Mouse (Mus musculus) cerebellum, adult 2 months (tissue): ENCODE data around the gene Hivep3. TPM values are rescaled to one million over a fixed set of nuclear protein-coding genes. Genes with fewer than 3 reads are reported as not detected.
A peak's percentile ranks its signal among the peaks of the same experiment; 100 is the strongest.

ENCODE experiments used
- DNase-seq, 2 experiments: peaks; one replicate each; pipeline ENCODE4 v3.0.0; 2021
- H3K27ac ChIP-seq: fragments of 200-500 bp; 2 replicates; pipeline ENCODE4 v1.5.1; 2012; ENCODE audit warnings: low read length, control low read depth, inconsistent platforms; ENCODE audit not compliant: insufficient read depth
- H3K27me3 ChIP-seq: fragments of 200-500 bp; 2 replicates; pipeline ENCODE4 v1.6.1; 2012; ENCODE audit warnings: inconsistent platforms, mild to moderate bottlenecking, low read length, moderate library complexity; ENCODE audit not compliant: control insufficient read depth, insufficient read depth
- H3K4me1 ChIP-seq: fragments of 200-500 bp; 2 replicates; pipeline ENCODE4 v1.6.1; 2011; ENCODE audit warnings: low read length; ENCODE audit not compliant: control insufficient read depth, insufficient read depth
- H3K4me3 ChIP-seq: fragments of 200-500 bp; replicated peaks from 2 replicates; pipeline ENCODE3; 2011; ENCODE audit warnings: mild to moderate bottlenecking, low read depth, low read length, control low read depth; ENCODE audit not compliant: insufficient read depth
- CTCF ChIP-seq: fragments of 200-500 bp; IDR thresholded peaks from 2 replicates; pipeline ENCODE4 v1.5.1; 2011; ENCODE audit warnings: low read depth, mild to moderate bottlenecking, control low read depth, low read length, moderate library complexity, borderline replicate concordance; ENCODE audit not compliant: insufficient read depth
- POLR2A ChIP-seq: fragments of 200-500 bp; IDR thresholded peaks from 2 replicates; pipeline ENCODE4 v1.6.1; 2011; ENCODE audit warnings: low read length, control low read depth, borderline replicate concordance; ENCODE audit not compliant: insufficient read depth
- WGBS: fragments of 180-500 bp; shearing (Covaris S2); methylation state at CpG from one replicate; pipeline ENCODE4 v1.1.7; 2018; 5-methylcytosine and 5-hydroxymethylcytosine counted together
- polyA plus RNA-seq: library from polyadenylated mRNA; depleted of rRNA; stranded (reverse); fragments of >200 nt; gene quantifications from 2 replicates; pipeline ENCODE4 v1.2.3, GENCODE M21; 2012

The Hivep3 gene
- polyA plus RNA-seq, 1 experiment: 36.8 TPM

DNA sequence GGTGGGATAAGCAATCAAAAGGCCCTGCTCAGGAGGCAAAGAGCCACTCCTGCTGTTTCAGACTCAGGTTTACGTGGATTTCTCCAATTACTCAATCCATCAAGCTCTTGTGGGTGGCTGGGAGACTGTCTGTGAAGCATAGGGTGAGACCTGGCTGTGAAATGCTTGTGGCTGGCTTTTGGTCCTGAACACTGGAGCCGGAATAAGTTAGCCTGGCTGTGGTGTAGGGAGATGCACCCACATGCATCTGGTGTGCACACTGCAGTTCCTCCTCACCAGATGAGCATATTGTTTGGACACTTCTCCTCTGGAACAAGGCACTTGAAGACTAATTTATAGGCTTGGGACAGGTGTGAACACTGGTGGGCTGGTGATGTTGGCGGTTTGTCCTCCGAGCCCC, 170.7 kb downstream of the Hivep3 start:
- peaks cover 15% of the 10 kb centered on the region for H3K4me1 ChIP-seq
- DNase-seq: no peak
- no peaks in the 10 kb centered on the region for H3K27me3 ChIP-seq
- no peak for TF ChIP-seq CTCF
- TF ChIP-seq POLR2A: no peak
- 96% methylated on average over 4 of the region's 4 CpGs for WGBS
- no peak overlapping the region for H3K27ac ChIP-seq
- H3K4me3 ChIP-seq: no peak overlapping the region

GRCm38 (mm10) chr4:119907106-119907505, 173.5 kb downstream of the Hivep3 start:
- TF ChIP-seq POLR2A (no peak), CTCF (no peak)
- Histone ChIP-seq H3K27ac (no peak overlapping the region), H3K4me3 (no peak overlapping the region), H3K27me3 (no peaks in the 10 kb centered on the region), H3K4me1 (peaks cover 20% of the 10 kb centered on the region)
- 92% methylated on average over 4 of the region's 4 CpGs for WGBS
- no peak for DNase-seq

DNA sequence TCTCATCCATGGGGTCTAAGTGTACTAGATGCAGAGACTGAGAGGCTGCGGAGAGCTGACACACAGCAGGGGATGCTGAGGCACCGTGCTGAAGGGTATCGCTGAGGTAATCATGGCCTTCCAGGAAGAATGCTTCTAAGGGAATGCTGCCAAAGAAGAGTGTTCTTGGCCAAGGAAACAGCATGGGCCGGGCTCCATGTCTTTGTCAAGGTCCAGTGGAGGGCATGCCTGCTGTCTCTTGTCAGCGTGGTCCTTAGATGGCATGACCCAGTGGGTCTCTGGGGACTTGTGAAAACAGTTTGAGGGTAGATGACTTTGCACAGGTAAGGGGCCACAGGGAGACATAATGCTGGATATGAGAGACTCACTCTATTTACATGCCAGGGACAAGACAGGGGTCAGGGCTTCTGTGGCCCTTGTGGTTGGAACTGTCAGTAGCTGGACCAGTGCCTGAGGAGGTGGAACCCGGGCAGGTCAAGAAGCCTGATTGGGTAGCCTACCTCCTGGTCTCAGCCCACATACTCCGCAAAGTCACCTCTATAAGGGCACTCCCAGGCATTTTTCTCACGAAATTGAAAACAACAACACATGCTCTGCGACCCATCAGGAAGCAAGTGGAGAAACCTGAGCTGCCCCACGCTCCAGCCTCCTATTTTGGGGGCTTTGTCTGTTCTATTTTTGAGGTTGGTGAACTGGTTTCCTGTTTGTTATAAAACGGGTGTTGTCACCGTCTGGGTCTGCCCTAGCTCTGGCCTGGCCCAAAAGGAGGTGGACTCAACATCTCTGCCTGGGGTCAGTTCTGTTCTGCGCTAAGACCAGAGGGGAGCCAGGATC, 177.7 kb downstream of the Hivep3 start:
- no peak overlapping the region for H3K4me3 ChIP-seq
- H3K27ac ChIP-seq: no peak overlapping the region
- H3K4me1 ChIP-seq: peaks cover 22% of the 10 kb centered on the region
- no peaks in the 10 kb centered on the region for H3K27me3 ChIP-seq
- DNase-seq: peak; percentile 68 to 78
- WGBS: 45% methylated on average over 13 of the region's 13 CpGs
- TF ChIP-seq POLR2A (no peak), CTCF (no peak)

DNA sequence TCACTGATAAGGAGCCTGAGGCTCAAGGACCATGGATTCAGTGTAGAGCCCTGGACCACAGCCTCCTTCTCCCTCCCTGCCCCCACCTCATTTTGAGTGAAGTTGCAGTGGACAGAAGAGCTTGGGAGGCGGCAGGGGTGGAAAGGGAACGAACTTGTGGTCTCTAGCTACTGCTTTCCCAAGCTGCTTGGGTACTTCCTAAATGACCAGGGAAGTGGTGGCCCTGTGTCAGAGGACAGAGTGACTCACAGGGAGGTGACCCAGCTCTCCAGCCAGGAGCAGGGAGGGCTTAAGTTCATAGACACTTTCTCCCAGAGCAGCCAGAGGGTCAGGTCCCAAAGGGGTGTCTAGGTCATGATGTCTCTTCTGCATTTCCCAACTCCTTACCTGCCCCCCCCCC, 178.6 kb downstream of the Hivep3 start:
- no peak for DNase-seq
- TF ChIP-seq POLR2A (no peak), CTCF (no peak)
- 86% methylated on average over 2 of the region's 2 CpGs for WGBS
- Histone ChIP-seq H3K27ac (no peak overlapping the region), H3K4me1 (peaks cover 22% of the 10 kb centered on the region), H3K4me3 (no peak overlapping the region), H3K27me3 (no peaks in the 10 kb centered on the region)

GRCm38 (mm10) chr4:119914194-119914593, 180.6 kb downstream of the Hivep3 start:
- Histone ChIP-seq H3K4me3 (no peak overlapping the region), H3K27me3 (no peaks in the 10 kb centered on the region), H3K4me1 (peaks cover 19% of the 10 kb centered on the region), H3K27ac (no peak overlapping the region)
- TF ChIP-seq CTCF (no peak), POLR2A (no peak)
- no peak for DNase-seq
- WGBS: 35% methylated on average over 4 of the region's 4 CpGs

DNA sequence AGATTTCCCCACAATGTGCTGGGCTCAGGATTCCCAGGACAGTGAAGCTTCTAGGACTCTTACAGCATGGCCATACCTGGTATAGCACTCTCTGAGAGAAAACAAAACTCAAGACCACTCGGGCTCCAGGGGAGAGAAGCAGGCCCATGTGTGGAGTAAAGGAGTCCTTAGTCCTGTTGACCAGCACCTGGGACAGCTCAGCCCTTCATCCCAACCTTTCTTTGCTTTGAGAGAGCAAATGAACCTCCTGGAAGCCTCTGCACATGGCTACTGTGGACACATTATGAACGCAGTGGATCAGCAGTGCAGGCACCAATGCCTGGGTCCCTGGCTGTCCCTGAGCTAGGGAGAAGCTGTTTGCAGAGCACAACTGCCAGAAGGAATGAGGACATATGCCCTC, 181.5 kb downstream of the Hivep3 start:
- TF ChIP-seq CTCF: no peak
- no peak for TF ChIP-seq POLR2A
- Histone ChIP-seq H3K4me3 (no peak overlapping the region), H3K4me1 (peaks cover 19% of the 10 kb centered on the region), H3K27ac (no peak overlapping the region), H3K27me3 (no peaks in the 10 kb centered on the region)
- DNase-seq: no peak
- 83% methylated on average over 2 of the region's 2 CpGs for WGBS

DNA sequence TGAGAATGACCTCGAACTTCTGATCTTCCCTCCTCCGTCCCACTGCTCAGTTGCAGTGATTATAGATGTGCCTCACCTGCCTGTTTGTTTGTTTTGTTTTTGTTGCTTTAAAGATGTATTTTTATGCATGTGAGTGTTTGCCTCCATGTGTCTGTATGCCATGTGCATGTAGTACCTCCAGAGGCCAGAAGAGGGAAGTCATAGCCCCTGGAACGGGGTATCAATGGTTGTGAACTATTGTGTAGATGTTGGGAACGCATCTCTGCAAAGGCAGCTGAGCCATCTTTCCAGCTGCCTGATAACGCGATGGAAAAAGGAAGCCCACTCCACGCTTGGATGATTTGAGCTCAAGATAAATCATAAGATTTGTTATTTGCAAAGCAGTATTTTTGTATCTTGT, 183.9 kb downstream of the Hivep3 start:
- peak in 1 of 2 experiments; percentile 34 for DNase-seq
- no peaks in the 10 kb centered on the region for H3K27me3 ChIP-seq
- H3K4me3 ChIP-seq: no peak overlapping the region
- TF ChIP-seq POLR2A (no peak), CTCF (peak; percentile 52)
- WGBS: 87% methylated on average over 7 of the region's 7 CpGs
- H3K27ac ChIP-seq: no peak overlapping the region
- peaks cover 7% of the 10 kb centered on the region for H3K4me1 ChIP-seq

GRCm38 (mm10) chr4:119919349-119919748, 185.8 kb downstream of the Hivep3 start:
- DNase-seq: no peak
- Histone ChIP-seq H3K27ac (no peak overlapping the region), H3K4me3 (no peak overlapping the region), H3K27me3 (no peaks in the 10 kb centered on the region), H3K4me1 (peaks cover 8% of the 10 kb centered on the region)
- WGBS: 84% methylated on average over 5 of the region's 5 CpGs
- TF ChIP-seq CTCF (no peak), POLR2A (no peak)
